Mouse (Mus musculus) intestine, embryonic 14.5 days (tissue): ENCODE data around the gene Gadd45a. TPM values are rescaled to one million over a fixed set of nuclear protein-coding genes. Genes with fewer than 3 reads are reported as not detected.
A peak's percentile ranks its signal among the peaks of the same experiment; 100 is the strongest.

Source experiments
- ATAC-seq: fragments of 200-750 bp; cut with Nextera tagmentation; replicated peaks from 2 replicates; pipeline ENCODE4 v1.8.0; 2017; ENCODE audit warnings: low read depth, moderate number of reproducible peaks, moderate TSS enrichment, moderate library complexity; ENCODE audit not compliant: low FRiP score, low TSS enrichment
- DNase-seq: peaks from one replicate; pipeline ENCODE4 v3.0.0-alpha.2; 2018; ENCODE audit warnings: low spot score
- H3K27ac ChIP-seq: fragments of 300-500 bp; sonication (generic); 2 replicates; pipeline ENCODE4 v1.5.1; 2014; ENCODE audit warnings: low read depth, mild to moderate bottlenecking, control low read depth
- H3K27me3 ChIP-seq: fragments of 300-500 bp; sonication (generic); replicated peaks from 2 replicates; pipeline ENCODE4 v1.6.1; 2014; ENCODE audit warnings: low read length, control low read depth; ENCODE audit not compliant: control insufficient read depth, insufficient read depth
- H3K36me3 ChIP-seq: fragments of 300-500 bp; sonication (generic); 2 replicates; pipeline ENCODE4 v1.6.1; 2014; ENCODE audit warnings: low read length, control low read depth; ENCODE audit not compliant: control insufficient read depth, insufficient read depth
- H3K4me1 ChIP-seq: fragments of 300-500 bp; sonication (generic); replicated peaks from 2 replicates; pipeline ENCODE4 v1.6.1; 2014; ENCODE audit warnings: low read length, control low read depth, mixed read lengths; ENCODE audit not compliant: control insufficient read depth, insufficient read depth
- H3K4me2 ChIP-seq: fragments of 300-500 bp; sonication (generic); 2 replicates; pipeline ENCODE4 v1.6.1; 2014; ENCODE audit warnings: low read length
- H3K4me3 ChIP-seq: fragments of 300-500 bp; sonication (generic); 2 replicates; pipeline ENCODE4 v1.5.1; 2014; ENCODE audit warnings: low read depth, low read length, control low read depth, mixed read lengths
- H3K9ac ChIP-seq: fragments of 300-500 bp; sonication (generic); 2 replicates; pipeline ENCODE4 v1.6.1; 2014; ENCODE audit warnings: mild to moderate bottlenecking, low read length
- H3K9me3 ChIP-seq: fragments of 300-500 bp; sonication (generic); 2 replicates; pipeline ENCODE4 v1.6.1; 2016; ENCODE audit warnings: low read length, control low read depth; ENCODE audit not compliant: control insufficient read depth
- WGBS: fragments of 180-500 bp; shearing (Covaris S2); extraction: QIAGEN DNeasy Blood & Tissue Kit; methylation state at CpG from one replicate; pipeline ENCODE4 v1.1.7; 2014; 5-methylcytosine and 5-hydroxymethylcytosine counted together
- polyA plus RNA-seq: library from polyadenylated mRNA; unstranded; fragments of >200 nt; fragmentation: Nextera tagmentation; extraction: Ambion mirVana; gene quantifications from 2 replicates; pipeline ENCODE4 v1.2.1, GENCODE M21; 2014

The Gadd45a gene
- polyA plus RNA-seq, 1 experiment from 2014 or later, result 26.2 TPM

- Histone ChIP-seq H3K4me3 (no peak overlapping the region), H3K9me3 (no peaks in the 10 kb centered on the region), H3K27me3 (no peaks in the 10 kb centered on the region), H3K27ac (no peak overlapping the region), H3K4me2 (no peak overlapping the region), H3K36me3 (no peaks in the 10 kb centered on the region), H3K9ac (no peak overlapping the region), H3K4me1 (peaks cover 9% of the 10 kb centered on the region; the same call in 1 of the 2 replicates)
- no peak for DNase-seq
- WGBS, result 66% methylated on average over 3 of the region's 3 CpGs
- no peak for ATAC-seq
These were observed 19.8 kb upstream of the Gadd45a start for GRCm38 (mm10) chr6:67056889-67057564.

GRCm38 (mm10) chr6:67056108-67056888, 19.0 kb upstream of the Gadd45a start:
- no peak overlapping the region for H3K27ac ChIP-seq
- H3K9me3 ChIP-seq, result no peaks in the 10 kb centered on the region
- H3K27me3 ChIP-seq, result no peaks in the 10 kb centered on the region
- no peak for ATAC-seq
- no peak for DNase-seq
- H3K9ac ChIP-seq, result no peak overlapping the region
- no peaks in the 10 kb centered on the region for H3K36me3 ChIP-seq
- WGBS, result 59% methylated on average over 15 of the region's 15 CpGs
- no peak overlapping the region for H3K4me2 ChIP-seq
- H3K4me1 ChIP-seq, result peaks cover 9% of the 10 kb centered on the region; the same call in 1 of the 2 replicates
- no peak overlapping the region for H3K4me3 ChIP-seq

- WGBS, result 45% methylated on average over 1 of the region's 1 CpGs
- Histone ChIP-seq H3K36me3 (no peaks in the 10 kb centered on the region), H3K9ac (no peak overlapping the region), H3K4me2 (no peak overlapping the region), H3K4me3 (no peak overlapping the region), H3K27me3 (no peaks in the 10 kb centered on the region), H3K9me3 (no peaks in the 10 kb centered on the region), H3K27ac (no peak overlapping the region), H3K4me1 (0 out of 2 replicates have a peak, but pooled peaks cover 5% of the 10 kb centered on the region)
- DNase-seq, result no peak
- no peak for ATAC-seq
These were observed 12.8 kb upstream of the Gadd45a start for GRCm38 (mm10) chr6:67050063-67050462.

DNA sequence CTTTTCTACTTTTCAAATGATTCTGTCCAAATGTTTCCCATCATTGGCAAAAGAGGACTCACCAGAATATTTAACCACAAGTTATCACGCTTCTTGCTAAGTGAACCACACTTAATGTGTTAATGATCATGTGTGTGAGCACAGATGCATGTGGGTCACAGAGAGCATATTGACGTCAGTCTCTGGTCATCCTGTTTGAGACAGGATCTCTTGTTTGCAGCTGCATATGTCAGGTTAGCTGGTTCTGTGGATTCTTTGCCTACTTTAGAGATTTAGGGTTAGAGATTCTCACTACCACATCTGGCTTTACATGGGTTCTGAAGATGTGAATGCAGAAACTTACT, 12.4 kb upstream of the Gadd45a start:
- no peak overlapping the region for H3K27ac ChIP-seq
- H3K9me3 ChIP-seq, result no peaks in the 10 kb centered on the region
- 0 out of 2 replicates have a peak, but pooled peaks cover 5% of the 10 kb centered on the region for H3K4me1 ChIP-seq
- DNase-seq (no peak), ATAC-seq (no peak)
- H3K9ac ChIP-seq, result no peak overlapping the region
- no peak overlapping the region for H3K4me3 ChIP-seq
- no peaks in the 10 kb centered on the region for H3K36me3 ChIP-seq
- WGBS, result 49% methylated on average over 2 of the region's 2 CpGs
- no peak overlapping the region for H3K4me2 ChIP-seq
- no peaks in the 10 kb centered on the region for H3K27me3 ChIP-seq

- DNase-seq (no peak), ATAC-seq (peak; percentile 19; the same call in 1 of the 2 replicates)
- Histone ChIP-seq H3K36me3 (no peaks in the 10 kb centered on the region), H3K27me3 (no peaks in the 10 kb centered on the region), H3K9me3 (no peaks in the 10 kb centered on the region), H3K4me1 (0 out of 2 replicates have a peak, but pooled peaks cover 5% of the 10 kb centered on the region), H3K27ac (no peak overlapping the region), H3K4me2 (no peak overlapping the region), H3K4me3 (no peak overlapping the region), H3K9ac (no peak overlapping the region)
- 31% methylated on average over 7 of the region's 7 CpGs for WGBS
These were observed 11.8 kb upstream of the Gadd45a start for GRCm38 (mm10) chr6:67048880-67049694.

DNA sequence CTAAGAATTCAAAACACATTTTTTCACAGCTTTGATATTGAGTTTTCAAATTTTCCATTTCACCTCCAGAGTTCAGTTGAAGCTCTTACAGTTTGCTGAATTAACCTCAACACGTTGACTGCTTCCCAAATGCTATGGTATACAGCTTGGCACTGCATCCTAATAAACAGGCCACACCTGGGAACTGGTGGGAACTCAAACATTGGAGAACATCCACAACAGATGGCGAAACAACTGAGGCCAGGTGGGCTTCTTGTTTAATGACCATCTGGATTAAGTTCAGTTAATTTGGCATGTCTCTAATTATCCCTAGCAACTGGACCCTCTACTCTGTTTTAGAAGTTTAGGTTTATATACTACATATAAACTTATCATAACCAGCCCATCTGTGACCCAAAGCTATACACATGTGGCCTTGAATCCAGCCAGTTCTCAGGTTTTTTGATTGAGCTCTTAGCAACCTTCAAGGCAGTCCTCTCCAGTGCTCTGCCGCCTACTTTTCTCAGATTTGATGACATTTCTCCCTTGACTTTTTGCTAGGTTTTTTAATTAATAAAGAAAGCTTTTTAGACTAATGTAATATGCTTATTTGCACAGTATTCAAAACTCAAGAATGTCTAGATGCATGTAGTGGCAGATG, 10.9 kb upstream of the Gadd45a start:
- H3K9ac ChIP-seq, result no peak overlapping the region
- DNase-seq (no peak), ATAC-seq (no peak)
- no peaks in the 10 kb centered on the region for H3K27me3 ChIP-seq
- H3K4me1 ChIP-seq, result 0 out of 2 replicates have a peak, but pooled peaks cover 5% of the 10 kb centered on the region
- no peak overlapping the region for H3K27ac ChIP-seq
- H3K9me3 ChIP-seq, result no peaks in the 10 kb centered on the region
- H3K4me3 ChIP-seq, result no peak overlapping the region
- 76% methylated on average over 3 of the region's 3 CpGs for WGBS
- no peaks in the 10 kb centered on the region for H3K36me3 ChIP-seq
- H3K4me2 ChIP-seq, result no peak overlapping the region

GRCm38 (mm10) chr6:67046937-67047336, 9.7 kb upstream of the Gadd45a start:
- Histone ChIP-seq H3K4me3 (no peak overlapping the region), H3K27me3 (no peaks in the 10 kb centered on the region), H3K9ac (no peak overlapping the region), H3K4me1 (0 out of 2 replicates have a peak, but pooled peaks cover 5% of the 10 kb centered on the region), H3K4me2 (no peak overlapping the region), H3K36me3 (no peaks in the 10 kb centered on the region), H3K27ac (no peak overlapping the region), H3K9me3 (no peaks in the 10 kb centered on the region)
- DNase-seq (no peak), ATAC-seq (no peak)
- 58% methylated on average over 3 of the region's 3 CpGs for WGBS

- H3K36me3 ChIP-seq, result no peaks in the 10 kb centered on the region
- H3K9me3 ChIP-seq, result no peaks in the 10 kb centered on the region
- H3K9ac ChIP-seq, result no peak overlapping the region
- H3K4me3 ChIP-seq, result no peak overlapping the region
- H3K4me2 ChIP-seq, result no peak overlapping the region
- no peak for ATAC-seq
- 77% methylated on average over 3 of the region's 3 CpGs for WGBS
- H3K27ac ChIP-seq, result no peak overlapping the region
- H3K4me1 ChIP-seq, result 0 out of 2 replicates have a peak, but pooled peaks cover 5% of the 10 kb centered on the region
- no peaks in the 10 kb centered on the region for H3K27me3 ChIP-seq
- no peak for DNase-seq
These were observed 8.2 kb upstream of the Gadd45a start for GRCm38 (mm10) chr6:67045424-67045823.
